In the genomic region with DNA sequence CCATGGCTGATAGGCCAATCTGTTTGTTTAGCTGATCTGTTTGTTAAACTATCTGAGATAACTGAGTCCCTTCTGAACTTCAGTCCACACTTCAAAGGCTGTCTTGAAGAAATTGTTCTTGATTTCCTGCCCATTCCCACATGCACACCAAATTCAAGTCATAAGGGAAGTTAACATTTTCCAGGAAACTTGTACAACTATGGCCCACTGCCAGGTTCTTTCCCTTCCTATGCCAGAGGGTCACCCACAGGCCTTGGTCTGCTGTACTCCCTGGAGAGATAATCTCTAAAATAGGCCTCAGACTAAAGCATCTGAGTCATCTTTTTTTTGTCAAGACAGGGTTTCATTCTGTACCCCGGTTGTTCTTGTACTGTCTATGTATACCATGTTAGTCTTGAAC, we compare ENCODE assay signal across 22 mouse cellular contexts. TPM values are rescaled to one million over a fixed set of nuclear protein-coding genes. Genes with fewer than 3 reads are reported as not detected.
DNase-seq lines count a peak whose midpoint lies in the region; ATAC-seq lines count a peak whose summit lies in the region.
"Had no signal": no experiment of that assay in that cellular context is flagged by ENCODE, and none has a peak within 500 bp of the region (broad histone marks: within the 10 kb centered on the region; RNA-seq: fewer than 3 reads in every experiment).

No protein-coding gene starts in this region.

- ATAC-seq in heart, embryonic 12.5 days (ENCODE audit: insufficient number of reproducible peaks, low FRiP score), result 0 out of 2 replicates have a peak, but pooled peaks have one; percentile 36
- no peak for ATAC-seq in heart, embryonic 11.5 days (replicated peaks; ENCODE audit: insufficient number of reproducible peaks, low FRiP score, low TSS enrichment)
- no peak for ATAC-seq in neural tube, embryonic 15.5 days (ENCODE audit: low FRiP score)
- ATAC-seq: forebrain, embryonic 16.5 days; intestine, embryonic 15.5 days had no signal

- peak; percentile 3 to 14 for DNase-seq in kidney, adult 8-10 months
- no peak for DNase-seq in kidney, adult 11 months
- peak; percentile 26 for DNase-seq in urinary bladder, postnatal 14 days (ENCODE audit: low spot score)
- DNase-seq in urinary bladder, postnatal 36 days (ENCODE audit: low spot score in 2 of 2), result no peak
- DNase-seq: adrenal gland, postnatal 10 days; cerebellum, adult 11 months; cerebellum, adult 8-10 months; cerebellum, postnatal 14 days; embryo, embryonic 11 days; gastrocnemius, postnatal 10 days; heart, postnatal 36 days had no signal

- H3K9ac ChIP-seq in heart, embryonic 12.5 days, result no peak overlapping the region
- H3K9ac ChIP-seq in heart, embryonic 11.5 days (ENCODE audit: low read depth, low read length), result no peak overlapping the region
- no peak overlapping the region for H3K9ac ChIP-seq in neural tube, embryonic 15.5 days (replicated peaks)
- H3K9ac ChIP-seq: embryonic facial prominence, embryonic 12.5 days; forebrain, embryonic 12.5 days; hindbrain, embryonic 12.5 days; intestine, embryonic 15.5 days had no signal

- H3K4me2 ChIP-seq in heart, embryonic 12.5 days, result no peak overlapping the region
- H3K4me2 ChIP-seq in heart, embryonic 11.5 days, result no peak overlapping the region
- H3K4me2 ChIP-seq in neural tube, embryonic 15.5 days, result no peak overlapping the region
- H3K4me2 ChIP-seq: embryonic facial prominence, embryonic 12.5 days; forebrain, embryonic 12.5 days; hindbrain, embryonic 12.5 days; intestine, embryonic 15.5 days had no signal

- H3K27ac ChIP-seq in heart, embryonic 12.5 days (ENCODE audit: poor library complexity, severe bottlenecking), result no peak overlapping the region
- no peak overlapping the region for H3K27ac ChIP-seq in heart, embryonic 11.5 days (ENCODE audit: low read depth, low read length)
- H3K27ac ChIP-seq in neural tube, embryonic 15.5 days (replicated peaks), result no peak overlapping the region
- H3K27ac ChIP-seq: embryonic facial prominence, embryonic 12.5 days; forebrain, embryonic 12.5 days; hindbrain, embryonic 12.5 days; intestine, embryonic 15.5 days had no signal

- H3K36me3 ChIP-seq in heart, embryonic 12.5 days, result no peaks in the 10 kb centered on the region
- no peaks in the 10 kb centered on the region for H3K36me3 ChIP-seq in heart, embryonic 11.5 days (ENCODE audit: control insufficient read depth, insufficient read depth, low read length)
- no peaks in the 10 kb centered on the region for H3K36me3 ChIP-seq in neural tube, embryonic 15.5 days
- H3K36me3 ChIP-seq: embryonic facial prominence, embryonic 12.5 days; forebrain, embryonic 12.5 days; hindbrain, embryonic 12.5 days; intestine, embryonic 15.5 days had no signal

- 62% methylated on average over 1 of the region's 1 CpGs for WGBS in heart, embryonic 12.5 days
- 67% methylated on average over 1 of the region's 1 CpGs for WGBS in heart, embryonic 11.5 days (ENCODE audit: insufficient replicate concordance)
- WGBS in neural tube, embryonic 15.5 days, result 88% methylated on average over 1 of the region's 1 CpGs

- H3K4me1 ChIP-seq in heart, embryonic 12.5 days (replicated peaks), result no peaks in the 10 kb centered on the region
- no peaks in the 10 kb centered on the region for H3K4me1 ChIP-seq in heart, embryonic 11.5 days (ENCODE audit: control insufficient read depth, insufficient read depth, low read length)
- H3K4me1 ChIP-seq in neural tube, embryonic 15.5 days, result no peaks in the 10 kb centered on the region
- H3K4me1 ChIP-seq: embryonic facial prominence, embryonic 12.5 days; forebrain, embryonic 12.5 days; hindbrain, embryonic 12.5 days; intestine, embryonic 15.5 days had no signal

- H3K4me3 ChIP-seq in heart, embryonic 12.5 days, result no peak overlapping the region
- H3K4me3 ChIP-seq in heart, embryonic 11.5 days (ENCODE audit: low read depth, low read length), result no peak overlapping the region
- H3K4me3 ChIP-seq in neural tube, embryonic 15.5 days (replicated peaks), result no peak overlapping the region
- H3K4me3 ChIP-seq: embryonic facial prominence, embryonic 12.5 days; forebrain, embryonic 12.5 days; hindbrain, embryonic 12.5 days; intestine, embryonic 15.5 days had no signal

- H3K27me3 ChIP-seq in heart, embryonic 12.5 days (replicated peaks), result no peaks in the 10 kb centered on the region
- H3K27me3 ChIP-seq in heart, embryonic 11.5 days (ENCODE audit: control insufficient read depth, insufficient read depth, low read length), result no peaks in the 10 kb centered on the region
- no peaks in the 10 kb centered on the region for H3K27me3 ChIP-seq in neural tube, embryonic 15.5 days (replicated peaks)
- H3K27me3 ChIP-seq: embryonic facial prominence, embryonic 12.5 days; forebrain, embryonic 12.5 days; hindbrain, embryonic 12.5 days; intestine, embryonic 15.5 days had no signal

- no peaks in the 10 kb centered on the region for H3K9me3 ChIP-seq in heart, embryonic 12.5 days (replicated peaks)
- no peaks in the 10 kb centered on the region for H3K9me3 ChIP-seq in heart, embryonic 11.5 days (replicated peaks; ENCODE audit: control insufficient read depth, low read length)
- no peaks in the 10 kb centered on the region for H3K9me3 ChIP-seq in neural tube, embryonic 15.5 days (replicated peaks)
- H3K9me3 ChIP-seq: embryonic facial prominence, embryonic 12.5 days; forebrain, embryonic 12.5 days; hindbrain, embryonic 12.5 days; intestine, embryonic 15.5 days had no signal

RNA-seq across cellular contexts. Expression of a gene that starts 15.0 kb away (rescaled TPM):
- polyA plus RNA-seq in heart, embryonic 12.5 days (2016; fragmentation: Nextera tagmentation; extraction: Ambion mirVana), result not detected in 2 replicates
- not detected in 2 replicates for polyA plus RNA-seq in heart, embryonic 11.5 days (2014; fragmentation: Nextera tagmentation; extraction: Ambion mirVana)
- not detected in 2 replicates for polyA plus RNA-seq in neural tube, embryonic 15.5 days (2015; fragmentation: Nextera tagmentation; extraction: Ambion mirVana)
- polyA plus RNA-seq: brain, embryonic 14.5 days; embryonic facial prominence, embryonic 12.5 days; forebrain, embryonic 16.5 days; frontal cortex, adult 2 months; heart, postnatal 0 days; hindbrain, embryonic 12.5 days; intestine, embryonic 15.5 days had no signal

RNA-seq across cellular contexts. Expression of a gene that starts 21.2 kb away (rescaled TPM):
- not detected in 2 replicates for polyA plus RNA-seq in heart, embryonic 12.5 days (2016; fragmentation: Nextera tagmentation; extraction: Ambion mirVana)
- polyA plus RNA-seq in heart, embryonic 11.5 days (2014; fragmentation: Nextera tagmentation; extraction: Ambion mirVana), result not detected in 2 replicates
- not detected in 2 replicates for polyA plus RNA-seq in neural tube, embryonic 15.5 days (2015; fragmentation: Nextera tagmentation; extraction: Ambion mirVana)
- polyA plus RNA-seq: brain, embryonic 14.5 days; embryonic facial prominence, embryonic 12.5 days; forebrain, embryonic 12.5 days; forebrain, embryonic 16.5 days; frontal cortex, adult 2 months; heart, postnatal 0 days; hindbrain, embryonic 12.5 days; intestine, embryonic 15.5 days had no signal

RNA-seq across cellular contexts. Expression of a gene that starts 54.2 kb away (rescaled TPM):
- not detected in 2 replicates for polyA plus RNA-seq in heart, embryonic 12.5 days (2016; fragmentation: Nextera tagmentation; extraction: Ambion mirVana)
- not detected in 2 replicates for polyA plus RNA-seq in heart, embryonic 11.5 days (2014; fragmentation: Nextera tagmentation; extraction: Ambion mirVana)
- polyA plus RNA-seq in neural tube, embryonic 15.5 days (2015; fragmentation: Nextera tagmentation; extraction: Ambion mirVana), result not detected in 2 replicates
- polyA plus RNA-seq: brain, embryonic 14.5 days; embryonic facial prominence, embryonic 12.5 days; forebrain, embryonic 12.5 days; forebrain, embryonic 16.5 days; frontal cortex, adult 2 months; heart, postnatal 0 days; hindbrain, embryonic 12.5 days; intestine, embryonic 15.5 days had no signal

Comparison
In these comparisons a context has a peak if more than half of its experiments do, and no peak if none do; other contexts are left out.
1. DNase-seq: peak in kidney, adult 8-10 months (2 of 2) and urinary bladder, postnatal 14 days (single experiment); none in kidney, adult 11 months (single experiment) and urinary bladder, postnatal 36 days (0 of 2).